In the genomic region with DNA sequence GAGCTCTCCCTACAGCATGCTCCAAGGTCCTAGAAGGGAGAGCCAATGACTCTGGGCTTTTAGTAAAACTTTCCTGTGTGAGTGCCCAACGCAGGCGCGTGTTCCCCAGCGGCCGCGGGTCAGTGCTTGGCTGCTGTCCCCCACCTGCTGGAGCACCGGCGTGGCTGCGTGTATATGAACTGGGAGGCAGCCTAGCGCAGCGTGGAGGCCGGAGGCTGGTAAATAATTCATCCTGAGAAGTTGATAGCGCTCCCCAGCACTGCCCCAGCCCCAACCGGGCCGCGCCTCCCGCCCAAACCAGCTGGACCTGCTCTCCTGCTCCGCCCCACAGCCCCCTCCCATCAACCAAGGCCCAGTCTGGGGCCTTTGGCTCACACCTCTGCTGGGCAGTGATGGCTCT, we compare ENCODE assay signal across 9 mouse cellular contexts. TPM values are rescaled to one million over a fixed set of nuclear protein-coding genes. Genes with fewer than 3 reads are reported as not detected.
DNase-seq lines count a peak whose midpoint lies in the region; ATAC-seq and TF ChIP-seq lines count a peak whose summit lies in the region.
"Had no signal": no experiment of that assay in that cellular context is flagged by ENCODE, and none has a peak within 500 bp of the region (broad histone marks: within the 10 kb centered on the region; RNA-seq: fewer than 3 reads in every experiment).

A gene (plus strand): TSS at position 376 of the 400 bp plus-strand sequence.

- no peak for ATAC-seq in liver, embryonic 11.5 days (replicated peaks; ENCODE audit: low FRiP score)
- no peak for ATAC-seq in liver, postnatal 0 days
- no peak for ATAC-seq in embryonic facial prominence, embryonic 11.5 days (replicated peaks; ENCODE audit: insufficient number of reproducible peaks, low FRiP score, low TSS enrichment, low read depth)
- ATAC-seq in intestine, postnatal 0 days = peak; percentile 39
- ATAC-seq in limb, embryonic 15.5 days (ENCODE audit: insufficient number of reproducible peaks, low FRiP score, low TSS enrichment, low read depth) = no peak
- ATAC-seq: forebrain, embryonic 15.5 days had no signal

- 0 out of 2 replicates have a peak, but pooled peaks cover under 1% of the 10 kb centered on the region for H3K9me3 ChIP-seq in liver, embryonic 11.5 days (ENCODE audit: control insufficient read depth, low read length)
- H3K9me3 ChIP-seq in liver, postnatal 0 days (ENCODE audit: low read length) = no peaks in the 10 kb centered on the region
- no peaks in the 10 kb centered on the region for H3K9me3 ChIP-seq in embryonic facial prominence, embryonic 11.5 days (replicated peaks; ENCODE audit: control insufficient read depth, low read length)
- H3K9me3 ChIP-seq in intestine, postnatal 0 days (ENCODE audit: control insufficient read depth) = no peaks in the 10 kb centered on the region
- no peaks in the 10 kb centered on the region for H3K9me3 ChIP-seq in limb, embryonic 15.5 days
- H3K9me3 ChIP-seq: forebrain, embryonic 15.5 days had no signal

- TF ChIP-seq CTCF in liver, postnatal 0 days (IDR thresholded peaks at IDR 0.05; ENCODE audit: low read depth) = no peak
- TF ChIP-seq CTCF in intestine, postnatal 0 days (IDR thresholded peaks at IDR 0.05; ENCODE audit: low read depth) = peak; percentile 36

- TF ChIP-seq EP300 in liver, postnatal 0 days (IDR thresholded peaks at IDR 0.05; ENCODE audit: low read depth) = no peak

- peaks cover 16% of the 10 kb centered on the region for H3K4me1 ChIP-seq in liver, embryonic 11.5 days (replicated peaks; ENCODE audit: control insufficient read depth, insufficient read depth, low read length)
- peaks cover 4% of the 10 kb centered on the region for H3K4me1 ChIP-seq in liver, postnatal 0 days (ENCODE audit: insufficient read depth)
- H3K4me1 ChIP-seq in embryonic facial prominence, embryonic 11.5 days (ENCODE audit: control insufficient read depth, insufficient read depth, low read length) = no peaks in the 10 kb centered on the region; the same call in 1 of the 2 replicates
- H3K4me1 ChIP-seq in intestine, postnatal 0 days (replicated peaks; ENCODE audit: control insufficient read depth, insufficient read depth, low read length) = peaks cover 15% of the 10 kb centered on the region; the same call in 1 of the 2 replicates
- H3K4me1 ChIP-seq in limb, embryonic 15.5 days = peaks cover 23% of the 10 kb centered on the region

- peaks cover 36% of the 10 kb centered on the region for H3K27me3 ChIP-seq in liver, embryonic 11.5 days (replicated peaks; ENCODE audit: control insufficient read depth, insufficient read depth, low read length)
- H3K27me3 ChIP-seq in liver, postnatal 0 days (ENCODE audit: insufficient read depth, low read length) = peaks cover 37% of the 10 kb centered on the region
- H3K27me3 ChIP-seq in embryonic facial prominence, embryonic 11.5 days (ENCODE audit: control insufficient read depth, insufficient read depth, low read length) = peaks cover 4% of the 10 kb centered on the region; the same call in 1 of the 2 replicates
- H3K27me3 ChIP-seq in intestine, postnatal 0 days (replicated peaks; ENCODE audit: control insufficient read depth, insufficient read depth, low read length) = no peaks in the 10 kb centered on the region; the same call in 1 of the 2 replicates
- H3K27me3 ChIP-seq in limb, embryonic 15.5 days = peaks cover 25% of the 10 kb centered on the region

- 19% methylated on average over 18 of the region's 18 CpGs for WGBS in liver, embryonic 11.5 days
- 24% methylated on average over 18 of the region's 18 CpGs for whole genome bisulfite sequencing in liver, postnatal 0 days (ENCODE audit: insufficient replicate concordance)
- 8% methylated on average over 18 of the region's 18 CpGs for WGBS in embryonic facial prominence, embryonic 11.5 days
- 9% methylated on average over 18 of the region's 18 CpGs for WGBS in intestine, postnatal 0 days
- 12% methylated on average over 16 of the region's 18 CpGs for WGBS in limb, embryonic 15.5 days

- H3K4me3 ChIP-seq in liver, embryonic 11.5 days (ENCODE audit: low read depth, low read length) = no peak within 1 kb of the TSS
- no peak within 1 kb of the TSS for H3K4me3 ChIP-seq in liver, postnatal 0 days (ENCODE audit: low read depth, low read length)
- H3K4me3 ChIP-seq in embryonic facial prominence, embryonic 11.5 days (ENCODE audit: low read depth, low read length) = no peak within 1 kb of the TSS
- no peak within 1 kb of the TSS for H3K4me3 ChIP-seq in intestine, postnatal 0 days (ENCODE audit: low read depth, low read length)
- H3K4me3 ChIP-seq in limb, embryonic 15.5 days = no peak within 1 kb of the TSS; the same call in 1 of the 2 replicates
- H3K4me3 ChIP-seq: forebrain, embryonic 15.5 days had no signal

- H3K4me2 ChIP-seq in liver, embryonic 11.5 days = peak within 1 kb of the TSS; percentile 37
- H3K4me2 ChIP-seq in liver, postnatal 0 days (ENCODE audit: low read depth, low read length) = no peak within 1 kb of the TSS
- H3K4me2 ChIP-seq in embryonic facial prominence, embryonic 11.5 days (ENCODE audit: low read depth, low read length) = peak within 1 kb of the TSS; percentile 5; the same call in 1 of the 2 replicates
- peak within 1 kb of the TSS; percentile 43 for H3K4me2 ChIP-seq in intestine, postnatal 0 days (replicated peaks; ENCODE audit: low read depth)
- H3K4me2 ChIP-seq in limb, embryonic 15.5 days = peak within 1 kb of the TSS; percentile 19; the same call in 1 of the 2 replicates
- H3K4me2 ChIP-seq: forebrain, embryonic 15.5 days had no signal

- no peak within 1 kb of the TSS for H3K27ac ChIP-seq in liver, embryonic 11.5 days (ENCODE audit: low read depth, low read length)
- H3K27ac ChIP-seq in liver, postnatal 0 days (ENCODE audit: low read depth) = no peak within 1 kb of the TSS
- no peak within 1 kb of the TSS for H3K27ac ChIP-seq in embryonic facial prominence, embryonic 11.5 days (replicated peaks; ENCODE audit: low read depth, low read length)
- no peak within 1 kb of the TSS for H3K27ac ChIP-seq in intestine, postnatal 0 days (ENCODE audit: low read depth, low read length)
- H3K27ac ChIP-seq in limb, embryonic 15.5 days = no peak within 1 kb of the TSS
- H3K27ac ChIP-seq: forebrain, embryonic 15.5 days had no signal

- H3K36me3 ChIP-seq in liver, embryonic 11.5 days (ENCODE audit: control insufficient read depth, insufficient read depth, low read length) = no peaks in the 10 kb centered on the region
- H3K36me3 ChIP-seq in liver, postnatal 0 days (replicated peaks; ENCODE audit: insufficient read depth, low read length) = no peaks in the 10 kb centered on the region
- no peaks in the 10 kb centered on the region for H3K36me3 ChIP-seq in embryonic facial prominence, embryonic 11.5 days (replicated peaks; ENCODE audit: control insufficient read depth, insufficient read depth, low read depth, low read length)
- no peaks in the 10 kb centered on the region for H3K36me3 ChIP-seq in intestine, postnatal 0 days (ENCODE audit: control insufficient read depth, insufficient read depth)
- no peaks in the 10 kb centered on the region for H3K36me3 ChIP-seq in limb, embryonic 15.5 days
- H3K36me3 ChIP-seq: forebrain, embryonic 15.5 days had no signal

- DNase-seq in liver, embryonic 11.5 days (ENCODE audit: low spot score) = no peak
- no peak for DNase-seq in liver, postnatal 0 days
- no peak for DNase-seq in embryonic facial prominence, embryonic 11.5 days (ENCODE audit: low spot score)
- DNase-seq in left cerebral cortex, postnatal 14 days (ENCODE audit: low spot score in 2 of 2) = no peak
- DNase-seq in thymus, postnatal 14 days = no peak
- DNase-seq: cerebellum, adult 8-10 months had no signal

- intact Hi-C loops in left cerebral cortex, postnatal 14 days (cut with DNase I) = no loop called here

- no peak within 1 kb of the TSS for H3K9ac ChIP-seq in liver, embryonic 11.5 days (ENCODE audit: low read depth, low read length)
- no peak within 1 kb of the TSS for H3K9ac ChIP-seq in liver, postnatal 0 days (replicated peaks)
- no peak within 1 kb of the TSS for H3K9ac ChIP-seq in embryonic facial prominence, embryonic 11.5 days (replicated peaks; ENCODE audit: low read length)
- H3K9ac ChIP-seq in intestine, postnatal 0 days (ENCODE audit: low read depth, low read length) = no peak within 1 kb of the TSS
- no peak within 1 kb of the TSS for H3K9ac ChIP-seq in limb, embryonic 15.5 days
- H3K9ac ChIP-seq: forebrain, embryonic 15.5 days had no signal

RNA-seq across cellular contexts. Expression of the gene that starts here (rescaled TPM):
- 0.66 and 1.2 TPM in 2 replicates for polyA plus RNA-seq in liver, embryonic 11.5 days (2014; fragmentation: Nextera tagmentation; extraction: Ambion mirVana)
- 0.04 TPM in 1 of 2 replicates, not detected in the other for polyA plus RNA-seq in liver, postnatal 0 days (2015; fragmentation: Nextera tagmentation; extraction: Ambion mirVana)
- polyA plus RNA-seq in embryonic facial prominence, embryonic 11.5 days (2014; fragmentation: Nextera tagmentation; extraction: Ambion mirVana) = 1.5 and 3.0 TPM in 2 replicates
- polyA plus RNA-seq in intestine, postnatal 0 days (2015; fragmentation: Nextera tagmentation; extraction: Ambion mirVana) = 0.30 and 0.39 TPM in 2 replicates
- polyA plus RNA-seq in limb, embryonic 15.5 days (2015; fragmentation: Nextera tagmentation; extraction: Ambion mirVana) = 5.4 and 5.5 TPM in 2 replicates
- 1 to 10 TPM; 3.5 to 3.8 TPM for total RNA-seq in left cerebral cortex, postnatal 14 days (2021)

Comparison
In these comparisons a context has a peak if more than half of its experiments do, and no peak if none do; other contexts are left out.
1. Peak in ATAC-seq and H3K4me2 ChIP-seq in intestine, postnatal 0 days; RNA of the gene not detected or under 1 TPM.